Mouse (Mus musculus): Measurements from ENCODE around the gene Crebzf.

Gene Crebzf

DNA sequence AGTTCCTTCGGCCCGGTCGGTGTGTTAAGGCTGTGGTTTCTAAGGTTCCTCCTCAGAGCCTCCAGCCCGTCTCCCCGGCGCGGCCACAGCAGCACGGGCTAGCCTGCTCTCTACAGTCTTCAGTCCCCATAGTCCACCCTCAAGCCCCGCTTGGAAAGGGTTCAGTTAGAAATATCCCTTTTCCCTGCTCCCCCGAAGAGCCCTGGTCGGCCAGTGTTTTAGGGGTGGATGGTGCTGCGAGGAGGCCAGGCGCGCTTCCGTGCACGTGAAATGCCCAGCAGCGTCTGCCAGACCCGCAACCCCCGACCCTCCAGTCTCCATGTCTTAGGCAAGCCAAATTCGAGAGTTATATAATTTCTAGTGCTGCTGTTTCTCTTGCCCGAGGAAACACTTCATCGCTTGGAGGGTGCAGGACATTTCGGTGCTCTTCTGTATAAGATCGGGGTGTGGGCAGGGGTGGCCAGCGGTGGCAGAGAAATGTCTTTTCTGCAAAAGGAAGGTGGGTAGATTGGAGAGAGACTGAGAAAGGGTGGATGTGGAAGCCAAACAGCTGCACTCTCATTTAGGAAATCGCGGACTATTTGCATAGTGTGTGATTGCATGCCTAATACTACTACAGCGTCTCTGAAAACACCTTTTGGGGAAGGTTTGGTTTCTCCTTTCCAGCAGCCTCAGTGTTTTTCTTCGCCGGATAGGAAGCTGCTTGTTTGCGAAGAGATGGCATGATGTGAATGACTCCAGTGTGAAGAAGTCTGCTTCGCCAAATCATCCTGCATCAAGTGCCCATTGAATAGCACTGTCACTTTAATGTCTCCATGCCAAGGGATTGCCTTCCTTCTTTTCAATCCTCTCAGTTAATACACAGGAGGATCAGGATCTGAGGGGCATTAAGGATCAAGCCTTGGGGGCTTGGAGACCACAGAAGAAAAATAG, 34.0 kb downstream of the Crebzf start, which contains the start of gene Dlg2:
Gene Dlg2, plus strand, starts transcription at position 360 of the 933 bp plus-strand sequence.
- peak; percentile 48 for DNase-seq (ENCODE audit: low spot score)

DNA sequence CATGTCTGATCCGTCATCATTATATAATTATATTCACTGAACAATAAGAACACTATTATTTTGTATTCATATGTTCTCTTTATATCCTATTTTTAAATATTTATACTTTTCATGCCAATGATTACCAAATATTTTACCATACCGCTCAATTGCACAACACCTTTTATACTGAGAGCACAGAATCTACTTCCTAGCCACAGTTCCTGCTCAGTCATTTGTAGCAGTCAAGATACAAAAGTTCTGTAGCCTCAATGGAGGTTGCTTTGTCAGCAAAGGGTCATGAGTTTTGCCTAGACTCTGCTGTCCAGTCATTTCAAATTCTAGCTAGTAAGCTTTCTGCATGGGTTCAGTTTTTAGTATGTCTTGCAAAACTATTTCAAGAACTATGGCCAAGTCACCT, 40.1 kb downstream of the Crebzf start:
- DNase-seq (ENCODE audit: low spot score), result no peak

All from layer of hippocampus, adult 11-12 months (tissue).